Mouse (Mus musculus) limb, embryonic 11.5 days (tissue): Measurements from ENCODE around the gene Dmrta2. TPM values are rescaled to one million over a fixed set of nuclear protein-coding genes. Genes with fewer than 3 reads are reported as not detected.

ENCODE experiments used
- ATAC-seq: fragments of 200-750 bp; cut with Nextera tagmentation; 2 replicates; pipeline ENCODE4 v1.8.0; 2017; ENCODE audit warnings: low read depth; ENCODE audit not compliant: insufficient number of reproducible peaks, low FRiP score, low TSS enrichment
- DNase-seq: peaks from one replicate; pipeline ENCODE4 v3.0.0-alpha.2; 2015; ENCODE audit warnings: low spot score
- H3K27ac ChIP-seq: fragments of 300-500 bp; sonication (generic); replicated peaks from 2 replicates; pipeline ENCODE4 v1.5.1; 2014; ENCODE audit warnings: low read depth, mild to moderate bottlenecking, low read length
- H3K27me3 ChIP-seq: fragments of 300-500 bp; sonication (generic); 2 replicates; pipeline ENCODE4 v1.6.1; 2014; ENCODE audit warnings: mild to moderate bottlenecking, low read length, mixed read lengths; ENCODE audit not compliant: control insufficient read depth, insufficient read depth
- H3K36me3 ChIP-seq: fragments of 300-500 bp; sonication (generic); 2 replicates; pipeline ENCODE4 v1.6.1; 2014; ENCODE audit warnings: mild to moderate bottlenecking, low read length, moderate library complexity, mixed read lengths; ENCODE audit not compliant: control insufficient read depth, insufficient read depth
- H3K4me1 ChIP-seq: fragments of 300-500 bp; sonication (generic); 2 replicates; pipeline ENCODE4 v1.6.1; 2014; ENCODE audit warnings: low read length, mixed read lengths; ENCODE audit not compliant: control insufficient read depth, insufficient read depth
- H3K4me2 ChIP-seq: fragments of 300-500 bp; sonication (generic); 2 replicates; pipeline ENCODE4 v1.6.1; 2014; ENCODE audit warnings: low read depth, mild to moderate bottlenecking, moderate library complexity; ENCODE audit not compliant: severe bottlenecking
- H3K4me3 ChIP-seq: fragments of 300-500 bp; sonication (generic); 2 replicates; pipeline ENCODE4 v1.5.1; 2014; ENCODE audit warnings: low read depth, low read length
- H3K9ac ChIP-seq: fragments of 300-500 bp; sonication (generic); 2 replicates; pipeline ENCODE4 v1.6.1; 2014; ENCODE audit warnings: mild to moderate bottlenecking, low read length
- H3K9me3 ChIP-seq: fragments of 300-500 bp; sonication (generic); 2 replicates; pipeline ENCODE4 v1.6.1; 2016; ENCODE audit warnings: low read length; ENCODE audit not compliant: control insufficient read depth
- WGBS: fragments of 180-500 bp; shearing (Covaris S2); extraction: QIAGEN DNeasy Blood & Tissue Kit; methylation state at CpG from one replicate; pipeline ENCODE4 v1.1.7; 2014; 5-methylcytosine and 5-hydroxymethylcytosine counted together
- polyA plus RNA-seq: library from polyadenylated mRNA; unstranded; fragments of >200 nt; fragmentation: Nextera tagmentation; extraction: Ambion mirVana; gene quantifications from 2 replicates; pipeline ENCODE4 v1.2.1, GENCODE M21; 2014

Dmrta2 gene
- polyA plus RNA-seq, 1 experiment from 2014 or later = 0.40 TPM

DNA sequence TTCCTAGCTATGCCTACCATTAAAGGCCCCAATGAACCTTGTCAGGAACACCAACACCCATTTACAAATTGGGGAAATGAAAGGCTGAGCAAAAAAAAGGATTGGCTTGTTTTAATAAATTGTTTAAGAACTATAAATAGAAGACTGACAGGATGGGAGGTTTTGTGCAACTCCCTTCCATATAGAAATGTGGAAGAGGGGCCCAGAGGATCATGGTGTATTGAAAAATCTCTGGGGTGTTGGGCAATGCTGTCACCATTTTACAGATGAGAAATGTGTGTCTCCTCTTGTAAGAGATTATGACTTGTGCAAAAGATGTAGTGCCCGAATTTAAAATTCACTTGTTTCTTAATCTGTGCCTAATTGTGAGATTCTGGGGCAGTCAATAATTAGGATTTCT lies 24.3 kb upstream of the Dmrta2 start:
- Histone ChIP-seq H3K36me3 (no peaks in the 10 kb centered on the region), H3K9me3 (no peaks in the 10 kb centered on the region), H3K27me3 (no peaks in the 10 kb centered on the region), H3K4me1 (no peaks in the 10 kb centered on the region), H3K27ac (no peak overlapping the region), H3K4me2 (no peak overlapping the region), H3K9ac (no peak overlapping the region), H3K4me3 (no peak overlapping the region)
- ATAC-seq (no peak), DNase-seq (no peak)
- WGBS = 87% methylated on average over 1 of the region's 1 CpGs

DNA sequence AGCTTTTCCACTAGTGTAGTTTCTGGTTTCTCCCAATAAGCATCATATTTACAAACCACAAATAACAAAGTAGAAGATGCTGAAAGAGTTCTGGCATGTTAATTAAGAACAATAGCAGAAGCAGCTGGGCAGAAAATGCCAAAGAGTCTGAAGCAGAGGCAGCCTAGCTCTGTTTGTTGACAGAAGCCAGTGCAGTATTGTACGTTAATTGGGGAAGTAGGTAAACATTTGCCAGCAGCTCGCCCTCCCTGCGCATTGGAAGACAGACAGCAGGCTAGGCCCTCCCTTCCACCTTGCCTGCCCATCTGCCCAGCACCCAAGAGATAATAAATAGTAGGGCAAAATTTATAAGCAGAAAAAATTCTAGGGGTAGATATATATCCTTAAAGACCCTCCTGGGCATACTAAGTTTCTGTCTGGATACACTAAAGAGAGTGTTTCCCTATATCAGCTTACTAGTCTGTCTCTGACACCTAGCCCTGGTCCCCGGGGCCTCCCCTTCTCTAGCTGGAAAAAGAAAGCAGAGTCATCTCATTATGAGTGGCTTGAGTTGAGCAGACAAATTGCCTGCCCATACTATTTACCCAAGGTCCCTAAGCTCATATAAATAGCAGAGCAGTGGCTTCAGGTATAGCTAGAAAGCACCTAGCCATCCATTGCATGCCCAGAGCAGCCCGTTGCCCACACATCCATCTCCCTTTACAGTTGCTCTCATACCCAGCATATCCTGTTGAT lies 17.5 kb upstream of the Dmrta2 start:
- ATAC-seq (no peak), DNase-seq (no peak)
- no peak overlapping the region for H3K4me2 ChIP-seq

DNA sequence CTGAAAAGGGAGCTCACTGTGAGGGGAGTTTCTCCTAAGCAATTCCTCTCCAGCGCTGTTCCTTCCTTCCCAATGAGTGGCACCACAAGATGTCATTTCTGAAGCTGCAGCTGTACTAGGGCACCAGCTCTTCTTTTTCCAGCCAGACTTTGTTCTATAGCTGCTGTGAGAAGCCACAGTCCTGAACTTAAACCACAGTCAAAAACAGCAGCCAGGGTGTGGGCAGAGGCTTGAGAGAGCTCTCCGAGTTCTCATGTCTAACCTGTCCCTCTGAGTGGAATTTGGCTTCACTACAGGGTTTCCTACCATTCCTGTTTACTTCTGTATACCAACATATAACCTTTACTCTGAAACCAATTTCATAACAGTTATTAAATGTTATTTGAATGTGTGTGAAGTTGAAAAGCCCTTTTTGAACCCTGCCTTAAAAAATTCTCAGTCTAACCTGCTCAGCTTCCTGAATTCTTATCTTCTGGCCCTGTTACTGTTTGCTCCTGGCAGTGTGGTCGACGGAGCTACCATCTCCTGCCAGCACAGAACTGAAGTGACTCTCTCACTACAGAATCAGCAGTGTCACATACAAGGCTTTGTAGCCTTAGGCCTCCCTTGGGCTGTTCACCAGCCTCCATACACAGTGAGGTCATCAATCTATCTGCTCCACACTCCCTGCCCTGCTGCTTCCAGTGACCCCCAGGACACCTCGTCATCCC lies 14.1 kb upstream of the Dmrta2 start:
- no peaks in the 10 kb centered on the region; the same call in 1 of the 2 replicates for H3K36me3 ChIP-seq
- no peaks in the 10 kb centered on the region for H3K9me3 ChIP-seq
- 87% methylated on average over 5 of the region's 5 CpGs for WGBS
- no peak overlapping the region for H3K4me2 ChIP-seq
- H3K4me3 ChIP-seq = no peak overlapping the region
- H3K4me1 ChIP-seq = no peaks in the 10 kb centered on the region
- ATAC-seq (no peak), DNase-seq (no peak)
- H3K27ac ChIP-seq = no peak overlapping the region
- H3K27me3 ChIP-seq = no peaks in the 10 kb centered on the region
- H3K9ac ChIP-seq = no peak overlapping the region

More for the DNA sequence above, 17.5 kb upstream of the Dmrta2 start:
- no peaks in the 10 kb centered on the region for H3K9me3 ChIP-seq
- no peaks in the 10 kb centered on the region for H3K27me3 ChIP-seq
- H3K9ac ChIP-seq = no peak overlapping the region
- H3K36me3 ChIP-seq = no peaks in the 10 kb centered on the region; the same call in 1 of the 2 replicates
- no peaks in the 10 kb centered on the region for H3K4me1 ChIP-seq
- no peak overlapping the region for H3K4me3 ChIP-seq
- no peak overlapping the region for H3K27ac ChIP-seq
- 62% methylated on average over 5 of the region's 5 CpGs for WGBS

DNA sequence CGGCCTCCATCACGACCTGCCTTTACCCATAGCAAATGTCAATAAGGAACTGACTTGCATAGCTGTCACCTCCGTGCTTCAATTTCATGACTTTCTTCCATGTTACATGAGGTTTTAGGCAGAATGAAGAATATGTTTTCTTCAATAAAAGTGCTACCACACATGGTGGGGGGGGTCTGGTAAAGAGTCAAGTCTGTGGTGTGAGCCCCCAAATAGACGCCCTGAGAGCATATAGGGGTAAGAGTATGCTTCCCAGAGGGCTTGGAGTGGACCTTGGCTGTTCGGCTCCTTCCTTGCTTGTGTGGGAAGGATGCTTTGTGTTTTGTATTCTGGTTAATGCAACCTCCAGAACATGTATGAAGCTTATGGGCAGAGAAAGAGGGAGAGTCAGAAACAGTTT lies 8.3 kb upstream of the Dmrta2 start:
- Histone ChIP-seq H3K4me3 (no peak overlapping the region), H3K36me3 (no peaks in the 10 kb centered on the region), H3K4me1 (no peaks in the 10 kb centered on the region), H3K9ac (no peak overlapping the region), H3K4me2 (no peak overlapping the region), H3K27me3 (peaks cover 26% of the 10 kb centered on the region), H3K27ac (no peak overlapping the region), H3K9me3 (no peaks in the 10 kb centered on the region)
- 84% methylated on average over 5 of the region's 5 CpGs for WGBS
- ATAC-seq (no peak), DNase-seq (no peak)

DNA sequence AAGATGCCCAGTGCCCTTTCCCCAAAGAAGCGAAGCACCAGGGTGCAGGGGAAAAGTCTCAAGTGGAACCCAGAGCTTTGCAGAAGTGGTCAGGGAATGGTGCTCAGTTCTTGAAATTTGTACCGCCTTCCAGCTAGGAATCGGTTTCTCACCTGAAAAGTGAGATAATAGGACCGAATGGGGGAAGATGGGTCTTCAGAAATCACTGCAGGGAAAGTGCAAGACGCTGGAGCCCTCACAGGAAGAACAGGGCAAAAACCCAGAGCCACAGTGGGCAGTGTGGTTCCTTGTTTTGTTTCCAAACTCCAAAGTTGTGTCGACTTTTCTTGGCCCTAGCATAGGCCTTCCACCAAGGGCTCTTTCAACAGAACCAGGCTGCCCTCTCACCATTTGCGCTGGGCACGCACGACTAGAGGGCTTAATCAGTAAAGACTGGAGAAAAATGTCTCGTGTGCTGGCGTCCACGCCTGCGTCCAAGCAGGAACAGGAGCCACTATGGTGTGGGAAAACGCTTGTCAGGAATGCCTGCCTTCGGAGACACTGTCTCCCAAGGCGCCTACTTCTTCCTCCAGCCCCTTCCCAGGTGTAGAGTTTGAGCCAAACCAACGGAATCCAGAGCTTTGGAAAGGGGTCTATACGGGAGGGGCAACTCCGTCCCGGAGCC lies 3.7 kb upstream of the Dmrta2 start:
- no peak overlapping the region for H3K27ac ChIP-seq
- no peaks in the 10 kb centered on the region for H3K36me3 ChIP-seq
- ATAC-seq = no peak
- 2% methylated on average over 20 of the region's 20 CpGs for WGBS
- peak; percentile 51 for DNase-seq
- H3K9ac ChIP-seq = no peak overlapping the region
- H3K4me3 ChIP-seq = no peak overlapping the region
- no peaks in the 10 kb centered on the region for H3K9me3 ChIP-seq
- H3K4me2 ChIP-seq = no peak overlapping the region
- H3K4me1 ChIP-seq = peaks cover 6% of the 10 kb centered on the region; the same call in 1 of the 2 replicates
- H3K27me3 ChIP-seq = peaks cover 70% of the 10 kb centered on the region

DNA sequence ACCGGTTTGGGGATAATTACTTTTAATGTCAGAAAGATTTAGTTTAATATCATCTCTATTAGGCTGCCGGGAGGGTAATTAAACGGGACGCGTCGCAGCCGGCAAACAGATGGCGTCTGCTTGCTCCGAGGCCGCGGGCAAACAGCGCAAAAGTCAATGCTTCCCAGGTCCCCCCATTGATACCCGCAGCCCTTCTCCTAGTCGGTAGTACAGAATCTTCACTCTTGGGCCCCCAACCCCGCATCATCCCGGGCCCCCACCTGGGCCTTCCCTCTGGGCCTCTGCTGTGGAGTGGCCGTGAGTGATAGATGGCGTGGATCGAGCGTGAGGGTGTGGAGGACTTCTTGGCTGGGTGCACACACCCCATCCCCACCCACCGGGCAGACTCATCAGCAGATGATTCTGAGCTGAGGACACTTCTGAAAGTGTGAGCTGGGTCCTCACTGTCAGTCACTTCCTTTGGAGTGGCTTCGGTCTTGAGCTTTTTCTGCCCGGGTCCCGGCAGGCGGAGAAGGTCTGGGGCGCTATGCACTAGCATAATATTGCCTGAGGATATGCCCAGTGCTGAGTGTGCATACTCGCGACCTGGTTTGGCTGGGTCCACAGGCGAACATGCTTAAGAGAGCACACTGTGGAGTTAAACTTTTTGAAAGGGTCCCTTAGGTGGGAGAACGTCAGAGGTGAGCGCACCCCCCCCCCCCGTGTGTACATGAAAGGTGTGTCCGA lies 3.0 kb upstream of the Dmrta2 start:
- ATAC-seq = peak; percentile 9; the same call in 1 of the 2 replicates
- Histone ChIP-seq H3K36me3 (no peaks in the 10 kb centered on the region), H3K4me1 (peaks cover 6% of the 10 kb centered on the region; the same call in 1 of the 2 replicates), H3K4me2 (no peak overlapping the region), H3K9me3 (no peaks in the 10 kb centered on the region), H3K9ac (no peak overlapping the region), H3K4me3 (no peak overlapping the region), H3K27me3 (peaks cover 76% of the 10 kb centered on the region), H3K27ac (no peak overlapping the region)
- peak; percentile 56 for DNase-seq
- under 1% methylated on average over 33 of the region's 33 CpGs for WGBS

DNA sequence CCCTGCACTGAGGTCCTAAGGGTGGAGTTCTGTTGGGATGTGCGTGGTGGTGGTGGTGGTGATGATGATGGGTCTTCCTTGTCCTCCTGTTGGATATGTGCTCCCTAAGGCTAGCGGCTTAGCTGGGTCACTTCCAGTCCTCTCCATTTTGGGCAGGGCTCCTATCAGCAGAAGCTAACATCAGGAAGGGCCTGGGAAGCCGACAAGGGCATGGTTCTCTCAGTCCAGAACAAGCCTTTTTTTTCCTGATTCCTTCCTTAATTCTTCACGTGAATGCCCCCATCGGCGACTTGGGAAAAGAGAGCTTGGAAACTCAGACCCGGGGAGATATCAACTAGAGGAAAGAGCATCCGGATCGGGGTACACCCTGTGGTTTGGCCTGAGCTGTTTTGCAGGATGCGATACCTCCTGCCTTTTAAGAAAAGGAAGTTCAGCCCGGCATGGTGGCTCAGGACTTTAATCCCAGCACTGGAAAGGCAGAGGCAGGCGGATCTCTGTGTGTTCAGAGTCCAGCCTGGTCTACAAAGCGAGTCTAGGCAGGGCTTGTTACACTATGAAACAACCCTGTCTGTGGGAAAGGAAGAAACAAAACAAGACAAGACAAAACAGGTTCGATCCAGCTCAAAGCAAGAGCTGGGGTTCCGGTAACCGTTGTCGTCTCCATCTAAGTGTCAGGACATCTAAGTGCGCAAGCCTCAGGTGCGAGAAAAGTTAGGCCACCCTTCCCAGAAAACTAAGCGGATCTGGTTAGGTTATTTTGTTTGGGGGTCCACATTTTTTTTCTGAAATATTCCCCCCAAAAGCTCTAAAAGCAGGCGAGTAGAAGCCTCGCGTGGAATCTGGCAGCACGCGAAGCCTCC lies 2.2 kb upstream of the Dmrta2 start:
- H3K27me3 ChIP-seq = peaks cover 84% of the 10 kb centered on the region
- no peak overlapping the region for H3K9ac ChIP-seq
- no peaks in the 10 kb centered on the region for H3K9me3 ChIP-seq
- DNase-seq (peak; percentile 63), ATAC-seq (no peak)
- no peaks in the 10 kb centered on the region for H3K36me3 ChIP-seq
- H3K4me3 ChIP-seq = no peak overlapping the region
- WGBS = 5% methylated on average over 25 of the region's 25 CpGs
- no peak overlapping the region for H3K4me2 ChIP-seq
- no peak overlapping the region for H3K27ac ChIP-seq
- H3K4me1 ChIP-seq = peaks cover 10% of the 10 kb centered on the region; the same call in 1 of the 2 replicates
